Mouse (Mus musculus) ovary, postnatal 14 days (tissue): ENCODE data around the gene Tmem192.
"Not testable (repeated sequence)": the region's sequence is repeated elsewhere in the genome, so short reads cannot be mapped to it uniquely, and the experiment has no call there.

Source experiments
- DNase-seq: peaks from one replicate; pipeline ENCODE4 v3.0.0; 2022; ENCODE audit warnings: low spot score

Gene Tmem192

GRCm38 (mm10) chr8:64983150-64983897 is 36.3 kb downstream of the Tmem192 start:
- no peak for DNase-seq

- DNase-seq, result no peak
Observed at GRCm38 (mm10) chr8:64987731-64988130, 40.7 kb downstream of the Tmem192 start, which contains the start of gene Trim75. Gene Trim75 (minus strand): TSS chr8:64987831.

DNA sequence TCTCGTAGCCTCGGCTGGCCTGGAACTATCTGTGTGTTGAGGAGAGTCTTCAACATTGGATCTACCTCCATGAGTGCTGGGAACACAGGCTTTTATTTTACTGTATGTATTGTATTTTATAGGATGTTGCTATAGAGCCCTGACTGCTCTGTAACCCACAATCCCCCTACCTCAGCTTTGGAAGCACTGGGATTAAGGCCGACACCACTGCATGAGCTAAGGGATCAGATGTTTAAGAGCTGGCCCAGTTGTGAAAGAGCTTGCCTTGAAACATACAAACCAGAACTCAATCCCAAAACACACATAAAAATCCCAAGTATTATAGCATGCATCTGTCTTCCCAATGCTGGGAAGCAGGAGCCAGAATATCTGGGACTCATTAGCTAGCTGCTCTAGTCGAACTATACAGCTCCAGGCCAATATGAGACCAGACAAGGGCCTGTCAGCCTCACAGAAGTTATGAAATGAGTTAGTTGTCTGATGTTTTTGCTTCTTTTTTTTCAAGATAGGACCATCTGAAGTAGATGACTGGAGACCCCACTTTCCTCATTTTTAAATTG is 51.9 kb downstream of the Tmem192 start:
- DNase-seq, result no peak

DNA sequence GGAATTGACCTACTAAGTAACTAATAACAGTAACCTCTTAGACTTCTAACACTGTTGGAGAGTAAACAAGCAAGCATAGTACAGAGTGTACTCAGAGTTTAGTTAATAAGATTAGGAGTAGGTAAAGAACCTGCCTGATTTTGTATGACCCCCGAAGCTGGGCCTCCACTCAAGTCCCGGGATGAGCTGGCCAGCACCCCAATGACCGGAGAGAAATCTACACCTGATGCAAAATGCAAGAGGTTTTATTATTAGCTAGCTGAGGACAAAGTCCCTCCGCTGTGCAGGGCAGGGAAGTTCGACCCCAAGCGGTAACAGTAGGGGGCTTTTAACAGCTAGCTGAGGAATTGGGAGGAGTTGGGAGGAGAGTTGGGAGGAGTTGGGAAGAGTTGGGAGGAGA is 60.6 kb downstream of the Tmem192 start:
- DNase-seq, result not testable (repeated sequence)

- DNase-seq, result no peak
Observed at GRCm38 (mm10) chr8:65018423-65018822, 71.4 kb downstream of the Tmem192 start, which contains the start of the genes Trim61 and Trim60. Gene Trim61 (minus strand): TSS chr8:65018523. Gene Trim60 (minus strand): TSS chr8:65018584.
